Mouse (Mus musculus) lung, embryonic 15.5 days (tissue): ENCODE results near the gene Helb. TPM values are rescaled to one million over a fixed set of nuclear protein-coding genes. Genes with fewer than 3 reads are reported as not detected.
A peak's percentile ranks its signal among the peaks of the same experiment; 100 is the strongest.

Source experiments
- ATAC-seq: fragments of 200-750 bp; cut with Nextera tagmentation; 2 replicates; pipeline ENCODE4 v1.8.0; 2017; ENCODE audit warnings: moderate number of reproducible peaks, borderline replicate concordance; ENCODE audit not compliant: low FRiP score, low TSS enrichment; ENCODE audit errors: extremely low read depth
- H3K27ac ChIP-seq: fragments of 300-500 bp; sonication (generic); 2 replicates; pipeline ENCODE4 v1.5.1; 2015; ENCODE audit warnings: moderate library complexity, mild to moderate bottlenecking, inconsistent platforms
- H3K27me3 ChIP-seq: fragments of 300-500 bp; sonication (generic); 2 replicates; pipeline ENCODE4 v1.6.1; 2015; ENCODE audit warnings: inconsistent platforms
- H3K36me3 ChIP-seq: fragments of 300-500 bp; sonication (generic); 2 replicates; pipeline ENCODE4 v1.6.1; 2015; ENCODE audit warnings: inconsistent platforms
- H3K4me1 ChIP-seq: fragments of 300-500 bp; sonication (generic); 2 replicates; pipeline ENCODE4 v1.6.1; 2015; ENCODE audit warnings: inconsistent platforms
- H3K4me2 ChIP-seq: fragments of 300-500 bp; sonication (generic); 2 replicates; pipeline ENCODE4 v1.6.1; 2015; ENCODE audit warnings: inconsistent platforms, mild to moderate bottlenecking, moderate library complexity
- H3K4me3 ChIP-seq: fragments of 300-500 bp; sonication (generic); 2 replicates; pipeline ENCODE4 v1.5.1; 2015; ENCODE audit warnings: mild to moderate bottlenecking, inconsistent platforms
- H3K9ac ChIP-seq: fragments of 300-500 bp; sonication (generic); 2 replicates; pipeline ENCODE4 v1.6.1; 2015; ENCODE audit warnings: inconsistent platforms
- H3K9me3 ChIP-seq: fragments of 300-500 bp; sonication (generic); 2 replicates; pipeline ENCODE4 v1.6.1; 2016; ENCODE audit warnings: inconsistent platforms
- WGBS: fragments of 180-500 bp; shearing (Covaris S2); methylation state at CpG from one replicate; pipeline ENCODE4 v1.1.7; 2015; 5-methylcytosine and 5-hydroxymethylcytosine counted together
- polyA plus RNA-seq: library from polyadenylated mRNA; unstranded; fragments of >200 nt; fragmentation: Nextera tagmentation; extraction: Ambion mirVana; gene quantifications from 2 replicates; pipeline ENCODE4 v1.2.1, GENCODE M21; 2015

Gene Helb
- polyA plus RNA-seq, 1 experiment from 2014 or later, result 5.2 TPM

GRCm38 (mm10) chr10:120077850-120078249 is 34.9 kb downstream of the Helb start:
- Histone ChIP-seq H3K27me3 (no peaks in the 10 kb centered on the region), H3K27ac (no peak overlapping the region), H3K9ac (no peak overlapping the region), H3K4me2 (no peak overlapping the region), H3K36me3 (no peaks in the 10 kb centered on the region), H3K4me3 (no peak overlapping the region), H3K9me3 (no peaks in the 10 kb centered on the region), H3K4me1 (no peaks in the 10 kb centered on the region)
- 66% methylated on average over 3 of the region's 3 CpGs for WGBS
- no peak for ATAC-seq

GRCm38 (mm10) chr10:120066319-120066718 is 46.5 kb downstream of the Helb start:
- no peaks in the 10 kb centered on the region for H3K4me1 ChIP-seq
- no peak overlapping the region for H3K27ac ChIP-seq
- H3K4me2 ChIP-seq, result no peak overlapping the region
- H3K36me3 ChIP-seq, result no peaks in the 10 kb centered on the region
- no peak for ATAC-seq
- H3K9me3 ChIP-seq, result no peaks in the 10 kb centered on the region
- 91% methylated on average over 10 of the region's 10 CpGs for WGBS
- H3K9ac ChIP-seq, result no peak overlapping the region
- no peaks in the 10 kb centered on the region for H3K27me3 ChIP-seq
- no peak overlapping the region for H3K4me3 ChIP-seq

GRCm38 (mm10) chr10:120064424-120064823 is 48.4 kb downstream of the Helb start:
- Histone ChIP-seq H3K36me3 (no peaks in the 10 kb centered on the region), H3K4me1 (no peaks in the 10 kb centered on the region), H3K27me3 (no peaks in the 10 kb centered on the region), H3K27ac (no peak overlapping the region), H3K4me3 (no peak overlapping the region), H3K9me3 (no peaks in the 10 kb centered on the region), H3K4me2 (no peak overlapping the region), H3K9ac (no peak overlapping the region)
- 17% methylated on average over 5 of the region's 5 CpGs for WGBS
- ATAC-seq, result no peak

- Histone ChIP-seq H3K27me3 (no peaks in the 10 kb centered on the region), H3K4me3 (no peak overlapping the region), H3K4me1 (no peaks in the 10 kb centered on the region), H3K27ac (no peak overlapping the region), H3K4me2 (peak overlapping the region; percentile 3; the same call in 1 of the 2 replicates), H3K9me3 (no peaks in the 10 kb centered on the region), H3K9ac (no peak overlapping the region), H3K36me3 (no peaks in the 10 kb centered on the region)
- WGBS, result 66% methylated on average over 24 of the region's 24 CpGs
- 0 out of 2 replicates have a peak, but pooled peaks have one; percentile 49 for ATAC-seq
Observed at GRCm38 (mm10) chr10:120061238-120062130, 51.3 kb downstream of the Helb start.

- no peak for ATAC-seq
- Histone ChIP-seq H3K27ac (no peak overlapping the region), H3K4me1 (no peaks in the 10 kb centered on the region), H3K27me3 (no peaks in the 10 kb centered on the region), H3K9ac (no peak overlapping the region), H3K4me3 (no peak overlapping the region), H3K36me3 (no peaks in the 10 kb centered on the region), H3K4me2 (no peak overlapping the region), H3K9me3 (no peaks in the 10 kb centered on the region)
- 41% methylated on average over 10 of the region's 10 CpGs for WGBS
Observed at GRCm38 (mm10) chr10:120060579-120061237, 52.1 kb downstream of the Helb start.

GRCm38 (mm10) chr10:120044714-120045234 is 68.0 kb downstream of the Helb start:
- no peaks in the 10 kb centered on the region for H3K27me3 ChIP-seq
- WGBS, result 91% methylated on average over 2 of the region's 2 CpGs
- no peaks in the 10 kb centered on the region for H3K9me3 ChIP-seq
- H3K4me2 ChIP-seq, result no peak overlapping the region
- no peak for ATAC-seq
- no peaks in the 10 kb centered on the region for H3K4me1 ChIP-seq
- no peak overlapping the region for H3K9ac ChIP-seq
- no peak overlapping the region for H3K4me3 ChIP-seq
- no peaks in the 10 kb centered on the region for H3K36me3 ChIP-seq
- H3K27ac ChIP-seq, result no peak overlapping the region

GRCm38 (mm10) chr10:120044237-120044636 is 68.5 kb downstream of the Helb start:
- Histone ChIP-seq H3K9ac (no peak overlapping the region), H3K4me3 (no peak overlapping the region), H3K9me3 (no peaks in the 10 kb centered on the region), H3K27ac (no peak overlapping the region), H3K4me1 (no peaks in the 10 kb centered on the region), H3K36me3 (no peaks in the 10 kb centered on the region), H3K4me2 (no peak overlapping the region), H3K27me3 (no peaks in the 10 kb centered on the region)
- ATAC-seq, result no peak
- 82% methylated on average over 6 of the region's 6 CpGs for WGBS

GRCm38 (mm10) chr10:120038194-120038593 is 74.6 kb downstream of the Helb start:
- no peak overlapping the region for H3K9ac ChIP-seq
- ATAC-seq, result no peak
- H3K4me3 ChIP-seq, result no peak overlapping the region
- H3K4me1 ChIP-seq, result no peaks in the 10 kb centered on the region
- H3K4me2 ChIP-seq, result no peak overlapping the region
- H3K36me3 ChIP-seq, result no peaks in the 10 kb centered on the region
- H3K27ac ChIP-seq, result no peak overlapping the region
- WGBS, result 88% methylated on average over 5 of the region's 5 CpGs
- no peaks in the 10 kb centered on the region for H3K9me3 ChIP-seq
- H3K27me3 ChIP-seq, result no peaks in the 10 kb centered on the region

- no peaks in the 10 kb centered on the region for H3K4me1 ChIP-seq
- H3K27me3 ChIP-seq, result no peaks in the 10 kb centered on the region
- ATAC-seq, result no peak
- no peak overlapping the region for H3K27ac ChIP-seq
- no peaks in the 10 kb centered on the region for H3K9me3 ChIP-seq
- 60% methylated on average over 6 of the region's 6 CpGs for WGBS
- H3K4me3 ChIP-seq, result no peak overlapping the region
- no peaks in the 10 kb centered on the region for H3K36me3 ChIP-seq
- H3K9ac ChIP-seq, result no peak overlapping the region
- H3K4me2 ChIP-seq, result no peak overlapping the region
Observed at GRCm38 (mm10) chr10:120035824-120036223, 77.0 kb downstream of the Helb start.

GRCm38 (mm10) chr10:120035211-120035733 is 77.5 kb downstream of the Helb start:
- Histone ChIP-seq H3K4me3 (no peak overlapping the region), H3K9ac (no peak overlapping the region), H3K4me2 (no peak overlapping the region), H3K4me1 (no peaks in the 10 kb centered on the region), H3K9me3 (no peaks in the 10 kb centered on the region), H3K27ac (no peak overlapping the region), H3K27me3 (no peaks in the 10 kb centered on the region), H3K36me3 (no peaks in the 10 kb centered on the region)
- no peak for ATAC-seq
- WGBS, result 57% methylated on average over 15 of the region's 15 CpGs

- H3K4me1 ChIP-seq, result no peaks in the 10 kb centered on the region
- H3K36me3 ChIP-seq, result no peaks in the 10 kb centered on the region
- no peak overlapping the region for H3K27ac ChIP-seq
- 79% methylated on average over 9 of the region's 9 CpGs for WGBS
- no peak overlapping the region for H3K9ac ChIP-seq
- H3K4me2 ChIP-seq, result no peak overlapping the region
- ATAC-seq, result no peak
- H3K9me3 ChIP-seq, result no peaks in the 10 kb centered on the region
- H3K4me3 ChIP-seq, result no peak overlapping the region
- no peaks in the 10 kb centered on the region for H3K27me3 ChIP-seq
Observed at GRCm38 (mm10) chr10:120033866-120034265, 78.9 kb downstream of the Helb start.
